Mouse (Mus musculus): ENCODE results near the gene Plk2. TPM values are rescaled to one million over a fixed set of nuclear protein-coding genes. Genes with fewer than 3 reads are reported as not detected.
"Not testable (repeated sequence)": the region's sequence is repeated elsewhere in the genome, so short reads cannot be mapped to it uniquely, and the experiment has no call there.

Gene Plk2
- polyA plus RNA-seq, 2 experiments: 2.9 to 5.3 TPM

DNA sequence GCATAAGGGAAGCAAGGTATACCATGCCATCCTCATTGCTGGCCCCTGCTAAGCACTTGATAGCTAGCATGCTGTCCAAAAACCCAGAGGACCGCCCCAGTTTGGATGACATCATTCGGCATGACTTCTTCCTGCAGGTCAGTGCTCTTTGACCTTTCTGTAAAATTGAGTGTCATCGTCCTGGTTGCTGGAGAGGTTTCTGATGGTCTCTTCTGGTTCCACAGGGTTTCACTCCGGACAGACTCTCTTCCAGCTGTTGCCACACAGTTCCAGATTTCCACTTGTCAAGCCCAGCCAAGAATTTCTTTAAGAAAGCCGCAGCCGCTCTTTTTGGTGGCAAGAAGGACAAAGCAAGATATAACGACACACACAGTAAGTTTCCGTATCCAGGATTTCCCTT, 2.9 kb downstream of the Plk2 start:
- H3K36me3 ChIP-seq (replicated peaks; ENCODE audit: control insufficient read depth, insufficient read depth, low read depth): no peaks in the 10 kb centered on the region
- no peak overlapping the region for H3K4me3 ChIP-seq (ENCODE audit: insufficient read depth in 1 of 2, low read depth in 2 of 2, low read length in 2 of 2)
- H3K4me1 ChIP-seq (replicated peaks; ENCODE audit: control insufficient read depth in 2 of 2, insufficient read depth in 2 of 2, low read length in 1 of 2): peaks cover 2 to 3% of the 10 kb centered on the region in 2 experiments; a peak in 2 of 4 replicates
- peaks cover 32% of the 10 kb centered on the region for H3K27me3 ChIP-seq (ENCODE audit: control insufficient read depth, insufficient read depth, low read length)
- no peak overlapping the region for H3K27ac ChIP-seq
- DNase-seq (ENCODE audit: low read depth in 3 of 3, low spot score in 3 of 3) (no peak), ATAC-seq (ENCODE audit: insufficient read depth) (no peak)
- H3K4me2 ChIP-seq (ENCODE audit: low read depth): no peak overlapping the region
- TF ChIP-seq EP300 (IDR thresholded peaks at IDR 0.05; ENCODE audit: low read depth): no peak
- no peak for TF ChIP-seq CTCF (IDR thresholded peaks at IDR 0.05; ENCODE audit: low read depth)
- no peaks in the 10 kb centered on the region for H3K9me3 ChIP-seq (ENCODE audit: control insufficient read depth, low read length)
- WGBS (ENCODE audit: insufficient replicate concordance): 76% methylated on average over 8 of the region's 8 CpGs
- H3K9ac ChIP-seq (replicated peaks): no peak overlapping the region

DNA sequence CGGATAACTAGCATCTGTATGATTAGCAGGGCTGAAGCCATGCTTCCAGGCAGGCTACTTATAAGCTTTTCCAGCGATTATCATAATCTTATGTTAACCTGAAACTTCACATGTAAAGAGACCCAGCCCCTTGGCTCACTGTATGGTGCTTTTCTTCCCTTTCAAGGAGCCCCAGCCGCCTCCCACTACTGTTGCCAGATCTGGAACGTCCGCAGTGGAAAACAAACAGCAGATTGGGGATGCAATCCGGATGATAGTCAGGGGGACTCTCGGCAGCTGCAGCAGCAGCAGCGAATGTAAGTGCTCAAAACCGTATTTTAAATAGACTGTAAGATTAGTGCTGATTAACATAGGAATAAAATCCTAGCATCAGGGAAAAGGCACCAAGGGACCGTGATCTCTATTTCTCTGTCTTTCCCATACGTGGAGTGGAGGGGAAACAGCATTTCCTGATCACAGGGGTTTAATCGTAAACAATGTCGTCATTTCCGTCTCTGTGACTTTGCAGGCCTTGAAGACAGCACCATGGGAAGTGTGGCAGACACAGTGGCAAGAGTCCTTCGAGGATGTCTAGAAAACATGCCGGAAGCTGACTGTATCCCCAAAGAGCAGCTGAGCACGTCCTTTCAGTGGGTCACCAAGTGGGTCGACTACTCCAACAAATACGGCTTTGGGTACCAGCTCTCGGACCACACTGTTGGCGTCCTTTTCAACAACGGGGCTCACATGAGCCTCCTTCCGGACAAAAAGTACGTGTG, 3.8 kb downstream of the Plk2 start:
- Histone ChIP-seq H3K4me3 (ENCODE audit: insufficient read depth in 1 of 2, low read depth in 2 of 2, low read length in 2 of 2) (no peak overlapping the region), H3K4me1 (replicated peaks; ENCODE audit: control insufficient read depth in 2 of 2, insufficient read depth in 2 of 2, low read length in 1 of 2) (peaks cover 2 to 3% of the 10 kb centered on the region in 2 experiments; a peak in 2 of 4 replicates), H3K27me3 (ENCODE audit: control insufficient read depth, insufficient read depth, low read length) (peaks cover 29% of the 10 kb centered on the region), H3K27ac (no peak overlapping the region), H3K4me2 (ENCODE audit: low read depth) (no peak overlapping the region), H3K9ac (replicated peaks) (no peak overlapping the region), H3K9me3 (ENCODE audit: control insufficient read depth, low read length) (no peaks in the 10 kb centered on the region), H3K36me3 (replicated peaks; ENCODE audit: control insufficient read depth, insufficient read depth, low read depth) (no peaks in the 10 kb centered on the region)
- DNase-seq (ENCODE audit: low read depth in 3 of 3, low spot score in 3 of 3) (no peak), ATAC-seq (ENCODE audit: insufficient read depth) (no peak)
- 59% methylated on average over 24 of the region's 24 CpGs for WGBS (ENCODE audit: insufficient replicate concordance)
- TF ChIP-seq CTCF (IDR thresholded peaks at IDR 0.05; ENCODE audit: low read depth) (no peak), EP300 (IDR thresholded peaks at IDR 0.05; ENCODE audit: low read depth) (no peak)

DNA sequence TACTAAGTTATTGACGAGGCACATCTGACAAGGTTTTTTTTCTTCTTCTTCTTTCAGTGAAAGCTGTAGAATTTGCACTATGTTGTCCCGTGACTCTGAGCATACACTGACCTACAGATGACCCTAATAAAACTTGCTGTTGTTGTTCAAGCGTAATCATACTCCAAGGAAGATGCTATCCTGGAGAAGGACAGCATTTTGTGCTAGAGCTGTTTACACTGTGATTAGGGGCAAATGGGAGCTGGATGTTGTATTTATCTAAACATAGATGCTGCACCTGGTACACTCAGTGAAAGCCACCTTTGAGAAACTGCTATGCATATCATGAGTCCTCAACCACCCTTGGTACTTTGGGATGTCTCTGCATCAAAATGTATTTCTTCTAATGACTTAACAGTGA, 6.6 kb downstream of the Plk2 start:
- DNase-seq (ENCODE audit: low read depth in 3 of 3, low spot score in 3 of 3) (no peak), ATAC-seq (ENCODE audit: insufficient read depth) (no peak)
- H3K4me2 ChIP-seq (ENCODE audit: low read depth): no peak overlapping the region
- no peak overlapping the region for H3K4me3 ChIP-seq (ENCODE audit: insufficient read depth in 1 of 2, low read depth in 2 of 2, low read length in 2 of 2)
- H3K36me3 ChIP-seq (replicated peaks; ENCODE audit: control insufficient read depth, insufficient read depth, low read depth): no peaks in the 10 kb centered on the region
- H3K27ac ChIP-seq: no peak overlapping the region
- no peaks in the 10 kb centered on the region for H3K9me3 ChIP-seq (ENCODE audit: control insufficient read depth, low read length)
- peaks cover 4% of the 10 kb centered on the region for H3K27me3 ChIP-seq (ENCODE audit: control insufficient read depth, insufficient read depth, low read length)
- H3K4me1 ChIP-seq (replicated peaks; ENCODE audit: control insufficient read depth in 2 of 2, insufficient read depth in 2 of 2, low read length in 1 of 2): no peaks in the 10 kb centered on the region
- 51% methylated on average over 3 of the region's 3 CpGs for WGBS (ENCODE audit: insufficient replicate concordance)
- H3K9ac ChIP-seq (replicated peaks): no peak overlapping the region
- TF ChIP-seq CTCF (IDR thresholded peaks at IDR 0.05; ENCODE audit: low read depth): no peak
- TF ChIP-seq EP300 (IDR thresholded peaks at IDR 0.05; ENCODE audit: low read depth): no peak

DNA sequence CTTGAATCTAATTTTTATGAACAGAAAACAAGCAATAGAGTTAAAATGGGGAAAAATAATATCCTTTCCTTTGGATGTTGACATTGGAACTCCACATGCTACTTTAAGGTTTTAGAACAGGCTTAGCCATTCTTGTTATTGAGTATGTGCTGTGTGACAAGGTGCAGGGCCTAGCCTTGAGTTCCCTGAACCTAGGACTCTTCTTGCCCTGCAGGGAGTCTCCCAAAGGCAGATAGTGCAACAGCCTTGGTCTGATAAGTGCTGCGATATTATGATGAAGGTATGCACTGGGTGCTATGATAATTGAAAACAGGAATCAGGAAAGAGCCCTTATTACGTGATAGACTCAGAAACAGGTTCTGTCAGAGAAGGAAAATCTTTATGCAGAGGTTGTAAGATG, 7.0 kb downstream of the Plk2 start:
- DNase-seq (ENCODE audit: low read depth in 3 of 3, low spot score in 3 of 3) (no peak), ATAC-seq (ENCODE audit: insufficient read depth) (no peak)
- Histone ChIP-seq H3K4me3 (ENCODE audit: insufficient read depth in 1 of 2, low read depth in 2 of 2, low read length in 2 of 2) (no peak overlapping the region), H3K27ac (no peak overlapping the region), H3K9ac (replicated peaks) (no peak overlapping the region), H3K27me3 (ENCODE audit: control insufficient read depth, insufficient read depth, low read length) (peaks cover 1% of the 10 kb centered on the region), H3K9me3 (ENCODE audit: control insufficient read depth, low read length) (no peaks in the 10 kb centered on the region), H3K36me3 (replicated peaks; ENCODE audit: control insufficient read depth, insufficient read depth, low read depth) (no peaks in the 10 kb centered on the region), H3K4me2 (ENCODE audit: low read depth) (no peak overlapping the region), H3K4me1 (replicated peaks; ENCODE audit: control insufficient read depth in 2 of 2, insufficient read depth in 2 of 2, low read length in 1 of 2) (no peaks in the 10 kb centered on the region)
- WGBS (ENCODE audit: insufficient replicate concordance): 57% methylated on average over 2 of the region's 2 CpGs
- TF ChIP-seq EP300 (IDR thresholded peaks at IDR 0.05; ENCODE audit: low read depth): no peak
- TF ChIP-seq CTCF (IDR thresholded peaks at IDR 0.05; ENCODE audit: low read depth): no peak

DNA sequence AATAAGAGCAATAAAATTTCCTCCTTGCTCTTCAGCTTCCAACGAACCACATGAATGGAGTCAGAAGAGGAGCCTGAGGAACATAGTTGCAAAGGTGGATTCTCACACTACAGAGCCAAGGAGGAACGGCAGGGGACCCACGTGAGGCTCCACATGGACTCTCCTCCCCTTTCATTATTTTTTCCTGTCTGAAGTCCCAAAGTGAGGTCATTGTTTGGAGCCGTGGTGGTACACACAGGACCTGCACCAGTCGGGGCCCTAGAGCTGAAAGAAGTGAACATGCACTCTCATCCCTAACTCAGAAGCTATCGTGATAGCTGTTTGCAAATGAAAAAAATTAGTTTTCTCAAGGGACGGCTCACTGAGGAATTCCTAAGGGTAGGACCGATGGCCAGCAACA, 9.2 kb downstream of the Plk2 start:
- ATAC-seq (ENCODE audit: insufficient read depth): no peak
- H3K9me3 ChIP-seq (ENCODE audit: control insufficient read depth, low read length): no peaks in the 10 kb centered on the region
- no peak overlapping the region for H3K4me3 ChIP-seq (ENCODE audit: insufficient read depth in 1 of 2, low read depth in 2 of 2, low read length in 2 of 2)

DNA sequence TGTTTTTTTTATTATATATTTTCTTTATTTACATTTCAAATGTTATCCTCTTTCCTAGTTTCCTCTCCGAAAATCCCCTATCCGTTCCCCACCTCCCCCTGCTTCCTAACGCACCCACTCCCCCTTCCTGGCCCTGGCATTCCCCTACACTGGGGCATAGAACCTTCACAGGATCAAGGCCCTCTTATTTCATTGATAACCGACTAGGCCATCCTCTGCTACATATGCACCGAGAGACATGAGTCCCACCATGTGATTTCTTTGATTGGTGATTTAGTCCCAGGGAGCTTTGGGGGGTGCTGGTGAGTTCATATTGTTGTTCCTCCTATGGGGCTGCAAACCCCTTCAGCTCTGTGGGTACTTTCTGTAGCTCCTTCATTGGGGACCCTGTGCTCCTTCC, 9.8 kb downstream of the Plk2 start:
- not testable (repeated sequence) for ATAC-seq (ENCODE audit: insufficient read depth); H3K27me3 ChIP-seq (ENCODE audit: control insufficient read depth, insufficient read depth, low read length); H3K36me3 ChIP-seq (replicated peaks; ENCODE audit: control insufficient read depth, insufficient read depth, low read depth); H3K4me2 ChIP-seq (ENCODE audit: low read depth); H3K4me3 ChIP-seq (ENCODE audit: insufficient read depth in 1 of 2, low read depth in 2 of 2, low read length in 2 of 2); H3K9me3 ChIP-seq (ENCODE audit: control insufficient read depth, low read length); H3K9ac ChIP-seq (replicated peaks); DNase-seq (ENCODE audit: low read depth in 3 of 3, low spot score in 3 of 3); H3K27ac ChIP-seq; H3K4me1 ChIP-seq (replicated peaks; ENCODE audit: control insufficient read depth in 2 of 2, insufficient read depth in 2 of 2, low read length in 1 of 2)
- whole genome bisulfite sequencing (ENCODE audit: insufficient replicate concordance): 65% methylated on average over 5 of the region's 5 CpGs

More for the DNA sequence above, 9.2 kb downstream of the Plk2 start:
- Histone ChIP-seq H3K4me2 (ENCODE audit: low read depth) (no peak overlapping the region), H3K4me1 (replicated peaks; ENCODE audit: control insufficient read depth in 2 of 2, insufficient read depth in 2 of 2, low read length in 1 of 2) (no peaks in the 10 kb centered on the region), H3K27me3 (ENCODE audit: control insufficient read depth, insufficient read depth, low read length) (no peaks in the 10 kb centered on the region), H3K36me3 (replicated peaks; ENCODE audit: control insufficient read depth, insufficient read depth, low read depth) (no peaks in the 10 kb centered on the region), H3K27ac (no peak overlapping the region), H3K9ac (replicated peaks) (no peak overlapping the region)
- no peak for DNase-seq (ENCODE audit: low read depth in 3 of 3, low spot score in 3 of 3)
- TF ChIP-seq CTCF (IDR thresholded peaks at IDR 0.05; ENCODE audit: low read depth) (no peak), EP300 (IDR thresholded peaks at IDR 0.05; ENCODE audit: low read depth) (no peak)
- 59% methylated on average over 8 of the region's 8 CpGs for WGBS (ENCODE audit: insufficient replicate concordance)
